Mouse (Mus musculus): ENCODE data around the gene Spats2. TPM values are rescaled to one million over a fixed set of nuclear protein-coding genes. Genes with fewer than 3 reads are reported as not detected.

Gene Spats2
- polyA plus RNA-seq, 2 experiments: 39.7 to 47.1 TPM

DNA sequence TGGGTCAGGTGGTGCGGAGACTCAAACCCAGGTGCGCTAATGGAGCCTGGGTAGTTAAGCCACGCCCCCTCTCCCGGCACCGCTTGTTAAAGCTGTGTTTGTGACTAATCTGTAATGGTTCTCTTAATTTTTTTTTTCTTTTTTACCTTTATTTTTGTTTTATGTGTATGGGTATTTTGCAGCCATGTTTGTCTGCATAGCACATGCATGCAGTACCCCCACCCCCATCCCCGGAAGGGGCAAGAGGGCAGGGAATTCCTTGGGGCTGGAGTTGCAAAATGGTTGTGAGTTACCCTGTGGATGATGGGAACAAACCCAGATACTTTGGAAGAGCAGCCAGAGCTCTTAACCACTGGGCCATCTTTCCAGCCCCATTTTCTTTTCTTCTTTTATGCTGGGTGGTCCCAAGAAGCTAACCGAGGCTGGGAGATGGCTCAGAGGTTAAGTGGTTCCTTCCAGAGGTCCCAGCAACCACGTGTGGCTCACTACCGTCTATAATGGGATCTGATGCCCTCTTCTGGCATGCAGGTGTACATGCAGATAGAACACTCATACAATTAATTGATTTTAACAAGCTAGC lies 12.2 kb upstream of the Spats2 start:
- DNase-seq (ENCODE audit: low spot score) (no peak), ATAC-seq (ENCODE audit: low FRiP score, low read depth) (no peak)
- Histone ChIP-seq H3K36me3 (ENCODE audit: control insufficient read depth, insufficient read depth, low read length) (no peaks in the 10 kb centered on the region), H3K9ac (ENCODE audit: low read depth, low read length, severe bottlenecking) (no peak overlapping the region), H3K27me3 (ENCODE audit: control insufficient read depth, insufficient read depth, low read length) (no peaks in the 10 kb centered on the region), H3K9me3 (ENCODE audit: control insufficient read depth, low read length) (no peaks in the 10 kb centered on the region), H3K4me1 (ENCODE audit: control insufficient read depth, insufficient read depth, low read length) (peaks cover 5% of the 10 kb centered on the region; the same call in 1 of the 2 replicates), H3K4me2 (replicated peaks; ENCODE audit: low read depth, low read length, severe bottlenecking) (peak overlapping the region; percentile 21; the same call in 1 of the 2 replicates), H3K4me3 (replicated peaks; ENCODE audit: low read length) (0 out of 2 replicates have a peak overlapping the region, but pooled peaks have one; percentile 2), H3K27ac (replicated peaks; ENCODE audit: low read depth, low read length) (no peak overlapping the region)
- WGBS: 2% methylated on average over 9 of the region's 9 CpGs
- no peak for TF ChIP-seq POLR2A (IDR thresholded peaks at IDR 0.05; ENCODE audit: borderline replicate concordance, extremely low read depth, insufficient read depth, insufficient read length)

DNA sequence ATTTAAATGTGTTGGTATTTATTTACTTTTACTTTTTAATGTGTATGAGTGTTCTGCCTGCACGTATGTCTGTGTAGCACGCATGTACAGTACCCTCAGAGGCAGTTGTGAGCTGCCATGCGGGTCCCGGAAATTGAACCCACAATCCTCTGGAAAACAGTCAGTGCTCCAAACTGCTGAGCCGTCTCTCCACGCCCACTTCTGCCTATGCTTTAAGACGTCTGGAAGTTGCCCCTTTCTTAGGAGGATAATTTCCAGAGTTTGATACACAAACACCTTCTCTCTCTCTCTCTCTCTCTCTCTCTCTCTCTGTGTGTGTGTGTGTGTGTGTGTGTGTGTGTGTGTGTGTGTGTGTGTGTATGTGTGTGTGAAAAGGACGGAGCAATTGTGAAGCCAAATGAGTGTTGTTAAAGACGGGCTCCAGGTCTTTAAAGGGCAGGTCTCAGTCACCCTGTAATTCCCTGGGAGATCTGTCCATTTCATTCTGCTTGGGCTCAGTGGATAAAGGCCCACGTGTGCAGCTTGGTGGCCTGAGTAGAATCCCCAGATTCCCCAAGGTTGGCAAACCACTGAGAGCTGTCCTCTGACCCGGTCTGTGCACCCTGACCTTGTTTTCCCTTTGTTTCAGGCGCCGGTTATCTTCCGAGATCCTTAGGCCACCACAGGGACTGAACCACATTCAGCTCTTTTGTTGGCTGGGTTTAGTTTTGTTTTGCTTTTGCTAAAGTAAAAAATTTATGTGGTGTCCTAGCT lies 11.2 kb upstream of the Spats2 start:
- Histone ChIP-seq H3K9ac (ENCODE audit: low read depth, low read length, severe bottlenecking) (no peak overlapping the region), H3K27me3 (ENCODE audit: control insufficient read depth, insufficient read depth, low read length) (no peaks in the 10 kb centered on the region), H3K36me3 (ENCODE audit: control insufficient read depth, insufficient read depth, low read length) (no peaks in the 10 kb centered on the region), H3K4me3 (replicated peaks; ENCODE audit: low read length) (no peak overlapping the region), H3K4me2 (replicated peaks; ENCODE audit: low read depth, low read length, severe bottlenecking) (no peak overlapping the region), H3K27ac (replicated peaks; ENCODE audit: low read depth, low read length) (no peak overlapping the region), H3K4me1 (ENCODE audit: control insufficient read depth, insufficient read depth, low read length) (peaks cover 5% of the 10 kb centered on the region; the same call in 1 of the 2 replicates), H3K9me3 (ENCODE audit: control insufficient read depth, low read length) (no peaks in the 10 kb centered on the region)
- TF ChIP-seq POLR2A (IDR thresholded peaks at IDR 0.05; ENCODE audit: borderline replicate concordance, extremely low read depth, insufficient read depth, insufficient read length): no peak
- DNase-seq (ENCODE audit: low spot score) (no peak), ATAC-seq (ENCODE audit: low FRiP score, low read depth) (no peak)
- 62% methylated on average over 14 of the region's 14 CpGs for WGBS

GRCm38 (mm10) chr15:99115065-99115423 lies 10.7 kb upstream of the Spats2 start:
- H3K9me3 ChIP-seq (ENCODE audit: control insufficient read depth, low read length): no peaks in the 10 kb centered on the region
- no peak overlapping the region for H3K4me2 ChIP-seq (replicated peaks; ENCODE audit: low read depth, low read length, severe bottlenecking)
- TF ChIP-seq POLR2A (IDR thresholded peaks at IDR 0.05; ENCODE audit: borderline replicate concordance, extremely low read depth, insufficient read depth, insufficient read length): no peak
- ATAC-seq (ENCODE audit: low FRiP score, low read depth) (no peak), DNase-seq (ENCODE audit: low spot score) (no peak)
- H3K36me3 ChIP-seq (ENCODE audit: control insufficient read depth, insufficient read depth, low read length): no peaks in the 10 kb centered on the region
- H3K4me3 ChIP-seq (replicated peaks; ENCODE audit: low read length): no peak overlapping the region
- 87% methylated on average over 7 of the region's 7 CpGs for WGBS
- no peak overlapping the region for H3K9ac ChIP-seq (ENCODE audit: low read depth, low read length, severe bottlenecking)
- H3K27ac ChIP-seq (replicated peaks; ENCODE audit: low read depth, low read length): no peak overlapping the region
- H3K27me3 ChIP-seq (ENCODE audit: control insufficient read depth, insufficient read depth, low read length): no peaks in the 10 kb centered on the region
- H3K4me1 ChIP-seq (ENCODE audit: control insufficient read depth, insufficient read depth, low read length): peaks cover 5% of the 10 kb centered on the region; the same call in 1 of the 2 replicates

DNA sequence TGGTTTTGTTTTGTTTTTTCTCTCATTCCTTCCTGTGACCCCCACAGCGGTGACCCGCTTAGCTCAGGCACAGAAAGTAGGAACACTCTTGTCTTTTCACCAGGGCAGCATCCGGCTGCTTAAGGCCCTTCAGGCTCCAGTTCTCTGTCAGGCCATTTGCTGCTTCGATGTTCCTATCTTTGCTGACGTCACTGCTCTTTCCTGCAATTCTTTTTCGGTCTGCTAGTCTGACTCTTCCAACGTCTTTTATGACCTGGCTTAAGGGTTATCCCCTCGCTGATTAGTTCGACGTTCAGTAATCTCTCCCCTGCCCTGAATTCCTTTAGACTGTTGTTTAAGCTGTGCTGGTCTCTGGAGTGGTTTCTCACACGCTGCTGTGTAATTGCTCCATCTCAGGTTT lies 9.2 kb upstream of the Spats2 start:
- WGBS: 38% methylated on average over 11 of the region's 11 CpGs
- Histone ChIP-seq H3K9ac (ENCODE audit: low read depth, low read length, severe bottlenecking) (no peak overlapping the region), H3K36me3 (ENCODE audit: control insufficient read depth, insufficient read depth, low read length) (no peaks in the 10 kb centered on the region), H3K27me3 (ENCODE audit: control insufficient read depth, insufficient read depth, low read length) (no peaks in the 10 kb centered on the region), H3K4me3 (replicated peaks; ENCODE audit: low read length) (no peak overlapping the region), H3K27ac (replicated peaks; ENCODE audit: low read depth, low read length) (no peak overlapping the region; the same call in 1 of the 2 replicates), H3K9me3 (ENCODE audit: control insufficient read depth, low read length) (no peaks in the 10 kb centered on the region), H3K4me1 (ENCODE audit: control insufficient read depth, insufficient read depth, low read length) (peaks cover 5% of the 10 kb centered on the region; the same call in 1 of the 2 replicates), H3K4me2 (replicated peaks; ENCODE audit: low read depth, low read length, severe bottlenecking) (no peak overlapping the region)
- DNase-seq (ENCODE audit: low spot score): no peak
- no peak for TF ChIP-seq POLR2A (IDR thresholded peaks at IDR 0.05; ENCODE audit: borderline replicate concordance, extremely low read depth, insufficient read depth, insufficient read length)
- no peak for ATAC-seq (ENCODE audit: low FRiP score, low read depth)

- no peak overlapping the region for H3K4me2 ChIP-seq (replicated peaks; ENCODE audit: low read depth, low read length, severe bottlenecking)
- no peaks in the 10 kb centered on the region for H3K27me3 ChIP-seq (ENCODE audit: control insufficient read depth, insufficient read depth, low read length)
- no peaks in the 10 kb centered on the region for H3K36me3 ChIP-seq (ENCODE audit: control insufficient read depth, insufficient read depth, low read length)
- no peak overlapping the region for H3K9ac ChIP-seq (ENCODE audit: low read depth, low read length, severe bottlenecking)
- DNase-seq (ENCODE audit: low spot score): no peak
- ATAC-seq (ENCODE audit: low FRiP score, low read depth): no peak
- no peak overlapping the region for H3K27ac ChIP-seq (replicated peaks; ENCODE audit: low read depth, low read length)
- TF ChIP-seq POLR2A (IDR thresholded peaks at IDR 0.05; ENCODE audit: borderline replicate concordance, extremely low read depth, insufficient read depth, insufficient read length): no peak
- no peaks in the 10 kb centered on the region for H3K9me3 ChIP-seq (ENCODE audit: control insufficient read depth, low read length)
- peaks cover 3% of the 10 kb centered on the region; the same call in 1 of the 2 replicates for H3K4me1 ChIP-seq (ENCODE audit: control insufficient read depth, insufficient read depth, low read length)
- 21% methylated on average over 11 of the region's 11 CpGs for WGBS
- no peak overlapping the region for H3K4me3 ChIP-seq (replicated peaks; ENCODE audit: low read length)
Observed at GRCm38 (mm10) chr15:99120814-99121213, 4.9 kb upstream of the Spats2 start.
